Mouse (Mus musculus): Measurements from ENCODE around the gene Gsdma3. TPM values are rescaled to one million over a fixed set of nuclear protein-coding genes. Genes with fewer than 3 reads are reported as not detected.

Gene Gsdma3
- polyA plus RNA-seq, 1 experiment from 2014 or later, result not detected

DNA sequence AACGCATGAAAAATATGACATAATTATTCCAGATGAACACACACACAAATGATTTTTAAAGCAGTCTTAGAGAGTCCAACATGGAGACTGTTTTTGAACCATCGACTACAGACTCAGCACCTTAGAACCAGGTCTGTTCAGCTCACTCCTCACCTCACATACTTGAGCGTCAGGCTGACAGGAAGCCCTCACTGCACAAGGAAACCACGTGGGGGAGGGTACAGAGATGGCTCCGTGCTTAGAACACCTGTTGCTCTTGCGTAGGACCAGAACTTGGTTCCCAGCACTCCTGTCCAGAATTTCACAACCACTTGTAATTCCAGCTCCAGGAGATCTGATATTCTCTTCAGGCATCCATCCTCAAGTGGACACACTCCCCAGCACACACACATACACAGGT is 31.1 kb upstream of the Gsdma3 start:
- Histone ChIP-seq H3K9me3 (ENCODE audit: control insufficient read depth, low read length) (no peaks in the 10 kb centered on the region), H3K4me2 (ENCODE audit: low read depth, low read length) (no peak overlapping the region), H3K36me3 (ENCODE audit: control insufficient read depth, insufficient read depth, low read length) (no peaks in the 10 kb centered on the region), H3K9ac (ENCODE audit: low read length) (no peak overlapping the region), H3K4me1 (replicated peaks; ENCODE audit: control insufficient read depth, insufficient read depth, low read length) (peaks cover 4% of the 10 kb centered on the region; the same call in 1 of the 2 replicates), H3K27me3 (ENCODE audit: control insufficient read depth, insufficient read depth, low read depth, low read length) (peaks cover 13% of the 10 kb centered on the region), H3K4me3 (ENCODE audit: low read length) (no peak overlapping the region), H3K27ac (ENCODE audit: low read length) (no peak overlapping the region)
- no peak for ATAC-seq (ENCODE audit: low read depth)
- WGBS, result 65% methylated on average over 6 of the region's 6 CpGs

DNA sequence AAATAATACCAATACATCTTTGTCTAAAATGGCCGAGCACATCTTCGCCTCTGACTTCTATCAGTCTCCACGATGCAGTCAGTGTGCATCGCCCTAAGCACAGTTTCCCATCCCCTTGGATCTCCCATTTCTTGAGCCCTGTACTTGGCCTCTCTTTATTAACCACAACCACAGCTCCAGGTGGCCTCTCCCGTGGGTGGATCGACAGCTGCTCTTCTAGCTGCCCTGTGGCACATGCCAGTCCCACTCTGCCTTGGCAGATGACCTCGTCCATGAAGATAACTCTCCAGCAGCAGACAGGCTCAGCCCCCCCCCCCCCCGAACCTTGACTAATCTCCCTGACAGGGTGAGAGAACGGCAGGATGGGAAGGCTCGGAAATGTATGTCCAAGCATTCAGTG is 30.7 kb upstream of the Gsdma3 start:
- peaks cover 13% of the 10 kb centered on the region for H3K27me3 ChIP-seq (ENCODE audit: control insufficient read depth, insufficient read depth, low read depth, low read length)
- peaks cover 4% of the 10 kb centered on the region; the same call in 1 of the 2 replicates for H3K4me1 ChIP-seq (replicated peaks; ENCODE audit: control insufficient read depth, insufficient read depth, low read length)
- H3K9ac ChIP-seq (ENCODE audit: low read length), result no peak overlapping the region
- no peak for ATAC-seq (ENCODE audit: low read depth)
- no peak overlapping the region for H3K4me2 ChIP-seq (ENCODE audit: low read depth, low read length)
- H3K36me3 ChIP-seq (ENCODE audit: control insufficient read depth, insufficient read depth, low read length), result no peaks in the 10 kb centered on the region
- WGBS, result 68% methylated on average over 10 of the region's 10 CpGs
- H3K4me3 ChIP-seq (ENCODE audit: low read length), result no peak overlapping the region
- H3K27ac ChIP-seq (ENCODE audit: low read length), result no peak overlapping the region
- H3K9me3 ChIP-seq (ENCODE audit: control insufficient read depth, low read length), result no peaks in the 10 kb centered on the region

DNA sequence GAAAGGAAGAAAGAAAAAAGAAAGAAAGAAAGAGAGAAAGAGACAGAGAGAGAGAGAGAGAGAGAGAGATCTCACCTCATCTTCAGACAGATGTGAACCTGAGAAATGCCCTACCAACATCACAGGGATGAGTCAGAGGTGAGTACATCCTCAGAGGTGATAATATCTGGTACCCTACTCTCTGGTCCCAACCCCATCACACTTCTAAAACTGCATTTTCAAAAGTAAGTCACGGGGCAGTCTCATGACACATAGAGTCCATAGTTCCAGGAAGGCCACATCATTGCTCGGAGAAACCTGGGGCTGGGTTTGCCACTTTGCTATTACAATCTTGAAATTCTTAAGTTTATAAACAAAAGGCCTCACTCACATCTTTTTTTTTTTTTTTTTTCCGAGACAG is 30.2 kb upstream of the Gsdma3 start:
- Histone ChIP-seq H3K36me3 (ENCODE audit: control insufficient read depth, insufficient read depth, low read length) (no peaks in the 10 kb centered on the region), H3K4me3 (ENCODE audit: low read length) (no peak overlapping the region), H3K4me2 (ENCODE audit: low read depth, low read length) (no peak overlapping the region), H3K9ac (ENCODE audit: low read length) (no peak overlapping the region), H3K9me3 (ENCODE audit: control insufficient read depth, low read length) (no peaks in the 10 kb centered on the region), H3K27ac (ENCODE audit: low read length) (no peak overlapping the region), H3K4me1 (replicated peaks; ENCODE audit: control insufficient read depth, insufficient read depth, low read length) (peaks cover 4% of the 10 kb centered on the region; the same call in 1 of the 2 replicates), H3K27me3 (ENCODE audit: control insufficient read depth, insufficient read depth, low read depth, low read length) (peaks cover 13% of the 10 kb centered on the region)
- ATAC-seq (ENCODE audit: low read depth), result no peak
- WGBS, result 61% methylated on average over 3 of the region's 3 CpGs

DNA sequence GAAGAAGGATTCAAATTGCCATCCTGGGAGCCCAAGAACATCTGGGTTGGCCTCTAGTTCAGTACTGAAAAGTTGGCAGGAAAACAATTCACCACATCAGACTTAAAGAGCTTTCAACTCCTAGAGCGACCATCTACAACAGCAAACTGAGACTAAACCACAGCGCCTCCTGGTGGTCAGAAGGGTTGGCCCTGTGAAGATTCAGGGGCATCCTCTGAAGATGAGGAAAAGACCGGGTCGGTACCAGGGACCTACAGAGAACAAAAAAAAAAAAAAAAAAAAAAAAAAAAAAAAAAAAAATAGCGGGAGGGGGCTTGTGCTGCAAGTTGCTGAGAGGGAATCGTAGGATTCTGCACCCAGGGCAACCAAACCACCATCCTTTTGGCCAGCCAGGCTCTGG is 28.8 kb upstream of the Gsdma3 start:
- Histone ChIP-seq H3K9me3 (ENCODE audit: control insufficient read depth, low read length) (no peaks in the 10 kb centered on the region), H3K9ac (ENCODE audit: low read length) (no peak overlapping the region), H3K4me2 (ENCODE audit: low read depth, low read length) (no peak overlapping the region), H3K4me3 (ENCODE audit: low read length) (no peak overlapping the region), H3K27ac (ENCODE audit: low read length) (no peak overlapping the region), H3K27me3 (ENCODE audit: control insufficient read depth, insufficient read depth, low read depth, low read length) (peaks cover 13% of the 10 kb centered on the region), H3K36me3 (ENCODE audit: control insufficient read depth, insufficient read depth, low read length) (no peaks in the 10 kb centered on the region), H3K4me1 (replicated peaks; ENCODE audit: control insufficient read depth, insufficient read depth, low read length) (peaks cover 17% of the 10 kb centered on the region; the same call in 1 of the 2 replicates)
- ATAC-seq (ENCODE audit: low read depth), result no peak; the same call in 1 of the 2 replicates
- WGBS, result 45% methylated on average over 6 of the region's 6 CpGs

DNA sequence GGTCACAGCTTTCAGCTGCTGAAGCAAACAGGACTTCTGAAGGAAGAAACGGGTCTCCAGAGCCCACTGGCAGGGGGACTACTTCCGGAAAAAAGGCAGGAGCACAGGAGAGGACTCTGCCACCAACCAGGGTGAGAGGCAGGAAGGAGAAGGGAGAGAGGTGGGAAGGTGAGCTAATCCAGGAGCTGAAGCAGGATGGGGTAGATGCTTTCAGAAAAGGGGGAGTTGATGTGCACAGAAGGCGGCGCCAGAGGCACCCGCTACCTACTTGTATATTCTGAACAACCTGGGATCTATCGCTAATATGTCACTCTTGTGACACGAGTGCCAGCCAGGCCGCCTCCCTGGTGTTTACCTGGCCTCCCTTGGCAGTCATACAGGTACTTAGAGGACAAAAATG is 28.2 kb upstream of the Gsdma3 start, which contains the start of gene Lrrc3c:
Gene Lrrc3c (plus strand): TSS at position 301 of the 400 bp plus-strand sequence.
- ATAC-seq (ENCODE audit: low read depth), result no peak
- no peaks in the 10 kb centered on the region for H3K9me3 ChIP-seq (ENCODE audit: control insufficient read depth, low read length)
- H3K4me1 ChIP-seq (replicated peaks; ENCODE audit: control insufficient read depth, insufficient read depth, low read length), result peaks cover 17% of the 10 kb centered on the region; the same call in 1 of the 2 replicates
- H3K4me3 ChIP-seq (ENCODE audit: low read length), result no peak within 1 kb of the TSS
- H3K4me2 ChIP-seq (ENCODE audit: low read depth, low read length), result peak within 1 kb of the TSS; percentile 0; the same call in 1 of the 2 replicates
- H3K9ac ChIP-seq (ENCODE audit: low read length), result no peak within 1 kb of the TSS
- no peak within 1 kb of the TSS for H3K27ac ChIP-seq (ENCODE audit: low read length)
- H3K36me3 ChIP-seq (ENCODE audit: control insufficient read depth, insufficient read depth, low read length), result no peaks in the 10 kb centered on the region
- WGBS, result 76% methylated on average over 8 of the region's 8 CpGs
- peaks cover 13% of the 10 kb centered on the region for H3K27me3 ChIP-seq (ENCODE audit: control insufficient read depth, insufficient read depth, low read depth, low read length)

DNA sequence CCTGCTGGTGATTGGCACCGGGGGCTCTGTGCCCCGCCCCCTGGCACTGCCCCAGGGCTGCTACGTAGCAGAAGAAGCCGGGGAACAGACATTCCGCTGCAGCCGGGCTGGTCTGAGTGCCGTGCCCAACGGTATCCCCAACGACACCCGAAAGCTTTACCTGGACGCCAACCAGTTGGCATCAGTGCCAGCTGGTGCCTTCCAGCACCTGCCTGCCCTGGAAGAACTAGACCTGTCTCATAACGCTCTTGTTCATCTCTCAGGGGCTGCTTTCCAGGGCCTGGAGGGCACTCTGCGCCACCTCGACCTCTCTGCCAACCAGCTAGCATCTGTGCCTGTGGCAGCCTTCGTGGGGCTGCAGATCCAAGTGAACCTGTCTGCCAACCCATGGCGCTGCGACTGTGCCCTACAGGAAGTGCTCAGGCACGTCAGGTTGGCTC is 27.3 kb upstream of the Gsdma3 start:
- no peak for ATAC-seq (ENCODE audit: low read depth)
- peak overlapping the region; percentile 0; the same call in 1 of the 2 replicates for H3K4me2 ChIP-seq (ENCODE audit: low read depth, low read length)
- no peak overlapping the region for H3K9ac ChIP-seq (ENCODE audit: low read length)

DNA sequence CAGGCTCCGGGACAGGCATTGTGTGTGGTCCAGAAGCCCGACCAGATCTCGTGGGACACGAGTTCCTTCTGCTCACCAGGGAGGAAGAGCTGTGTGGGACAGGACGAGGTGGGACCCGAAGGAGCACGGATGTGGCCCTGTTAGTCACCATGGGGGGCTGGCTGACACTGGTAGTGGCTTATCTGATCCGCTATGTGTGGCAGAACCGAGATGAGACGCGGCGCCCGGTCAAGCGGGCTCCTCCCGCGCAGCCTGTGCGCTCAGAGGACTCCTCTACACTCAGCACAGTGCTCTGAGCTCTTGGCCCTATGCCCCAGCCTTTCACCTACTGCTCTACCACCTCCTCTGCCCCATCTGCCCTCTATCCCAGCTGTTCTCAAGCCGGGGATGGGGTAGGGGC is 26.9 kb upstream of the Gsdma3 start:
- Histone ChIP-seq H3K36me3 (ENCODE audit: control insufficient read depth, insufficient read depth, low read length) (no peaks in the 10 kb centered on the region), H3K27me3 (ENCODE audit: control insufficient read depth, insufficient read depth, low read depth, low read length) (peaks cover 13% of the 10 kb centered on the region), H3K4me2 (ENCODE audit: low read depth, low read length) (peak overlapping the region; percentile 0), H3K9me3 (ENCODE audit: control insufficient read depth, low read length) (no peaks in the 10 kb centered on the region), H3K27ac (ENCODE audit: low read length) (no peak overlapping the region), H3K4me3 (ENCODE audit: low read length) (no peak overlapping the region), H3K4me1 (replicated peaks; ENCODE audit: control insufficient read depth, insufficient read depth, low read length) (peaks cover 17% of the 10 kb centered on the region; the same call in 1 of the 2 replicates), H3K9ac (ENCODE audit: low read length) (no peak overlapping the region)
- WGBS, result 22% methylated on average over 18 of the region's 18 CpGs
- ATAC-seq (ENCODE audit: low read depth), result no peak

More for the DNA sequence above, 27.3 kb upstream of the Gsdma3 start:
- no peaks in the 10 kb centered on the region for H3K36me3 ChIP-seq (ENCODE audit: control insufficient read depth, insufficient read depth, low read length)
- H3K27ac ChIP-seq (ENCODE audit: low read length), result no peak overlapping the region
- 52% methylated on average over 18 of the region's 18 CpGs for WGBS
- no peaks in the 10 kb centered on the region for H3K9me3 ChIP-seq (ENCODE audit: control insufficient read depth, low read length)
- H3K27me3 ChIP-seq (ENCODE audit: control insufficient read depth, insufficient read depth, low read depth, low read length), result peaks cover 13% of the 10 kb centered on the region
- peaks cover 17% of the 10 kb centered on the region; the same call in 1 of the 2 replicates for H3K4me1 ChIP-seq (replicated peaks; ENCODE audit: control insufficient read depth, insufficient read depth, low read length)
- H3K4me3 ChIP-seq (ENCODE audit: low read length), result no peak overlapping the region

DNA sequence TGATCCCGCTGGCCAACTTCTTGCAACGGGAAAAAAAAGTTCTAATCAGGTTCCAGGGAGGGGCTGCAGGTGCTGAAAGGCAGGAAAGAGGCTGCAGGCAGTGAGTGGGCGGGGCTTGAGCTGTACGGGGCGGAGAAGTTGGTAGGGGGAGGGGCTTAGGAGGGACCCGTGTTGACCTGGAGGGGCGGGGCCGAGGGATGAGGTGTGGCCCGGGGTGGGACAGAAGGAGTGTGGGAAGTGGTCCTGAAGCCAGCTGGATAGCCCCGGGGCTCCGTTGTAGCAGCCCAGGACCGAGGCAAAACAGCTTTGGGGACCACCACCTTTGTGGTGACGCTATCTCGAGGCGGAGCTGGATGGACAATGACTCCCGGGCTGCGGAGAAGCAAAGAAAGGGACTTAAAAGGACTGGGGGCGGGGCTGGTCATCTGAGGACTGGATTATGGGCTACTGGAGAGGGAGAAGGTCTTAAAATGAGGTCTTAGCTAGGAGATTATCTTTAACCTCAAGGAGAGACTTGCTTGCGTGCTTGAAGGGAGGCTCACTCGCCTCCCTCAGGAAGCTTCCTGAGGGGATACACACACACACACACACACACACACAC is 24.0 kb upstream of the Gsdma3 start:
- ATAC-seq (ENCODE audit: low read depth), result peak; percentile 68
- Histone ChIP-seq H3K9me3 (ENCODE audit: control insufficient read depth, low read length) (no peaks in the 10 kb centered on the region), H3K27me3 (ENCODE audit: control insufficient read depth, insufficient read depth, low read depth, low read length) (peaks cover 13% of the 10 kb centered on the region), H3K27ac (ENCODE audit: low read length) (no peak overlapping the region), H3K36me3 (ENCODE audit: control insufficient read depth, insufficient read depth, low read length) (no peaks in the 10 kb centered on the region), H3K9ac (ENCODE audit: low read length) (peak overlapping the region; percentile 49; the same call in 1 of the 2 replicates), H3K4me1 (replicated peaks; ENCODE audit: control insufficient read depth, insufficient read depth, low read length) (peaks cover 17% of the 10 kb centered on the region; the same call in 1 of the 2 replicates), H3K4me3 (ENCODE audit: low read length) (peak overlapping the region; percentile 42), H3K4me2 (ENCODE audit: low read depth, low read length) (peak overlapping the region; percentile 53)
- WGBS, result under 1% methylated on average over 20 of the region's 20 CpGs

DNA sequence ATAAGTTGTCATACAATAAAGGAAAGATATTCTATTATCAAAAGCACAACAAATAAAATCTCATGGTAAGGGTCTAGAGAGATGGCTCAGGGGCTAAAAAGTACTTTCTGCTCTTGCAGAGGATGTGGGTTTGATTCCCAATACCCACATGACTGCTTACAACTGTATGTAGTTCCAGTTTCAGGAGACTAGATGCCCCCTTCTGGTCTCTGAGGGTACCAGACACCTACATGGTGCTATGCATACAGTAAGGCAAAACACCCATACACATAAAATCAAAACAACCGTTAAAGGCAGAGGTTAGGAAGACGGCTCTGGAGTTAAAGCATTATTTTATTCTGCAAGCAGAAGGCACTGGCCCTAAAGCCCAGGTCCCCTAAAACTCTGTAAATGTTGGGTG is 22.2 kb upstream of the Gsdma3 start:
- Histone ChIP-seq H3K27me3 (ENCODE audit: control insufficient read depth, insufficient read depth, low read depth, low read length) (peaks cover 8% of the 10 kb centered on the region), H3K36me3 (ENCODE audit: control insufficient read depth, insufficient read depth, low read length) (no peaks in the 10 kb centered on the region), H3K27ac (ENCODE audit: low read length) (no peak overlapping the region), H3K4me2 (ENCODE audit: low read depth, low read length) (no peak overlapping the region), H3K9ac (ENCODE audit: low read length) (no peak overlapping the region), H3K4me3 (ENCODE audit: low read length) (no peak overlapping the region), H3K4me1 (replicated peaks; ENCODE audit: control insufficient read depth, insufficient read depth, low read length) (peaks cover 17% of the 10 kb centered on the region; the same call in 1 of the 2 replicates), H3K9me3 (ENCODE audit: control insufficient read depth, low read length) (no peaks in the 10 kb centered on the region)
- no peak for ATAC-seq (ENCODE audit: low read depth)
- WGBS, result 83% methylated on average over 2 of the region's 2 CpGs
